Mouse (Mus musculus): ENCODE results near the gene Josd1. TPM values are rescaled to one million over a fixed set of nuclear protein-coding genes. Genes with fewer than 3 reads are reported as not detected.

Gene Josd1
- 34.9 and 41.0 TPM in 2 replicates for total RNA-seq (2012; rRNA removed)
- total RNA-seq (2014; rRNA removed), result 48.3 and 50.6 TPM in 2 replicates
- polyA plus RNA-seq (2012; ENCODE audit: insufficient read length, low read depth), result 28.2 and 30.1 TPM in 2 replicates

DNA sequence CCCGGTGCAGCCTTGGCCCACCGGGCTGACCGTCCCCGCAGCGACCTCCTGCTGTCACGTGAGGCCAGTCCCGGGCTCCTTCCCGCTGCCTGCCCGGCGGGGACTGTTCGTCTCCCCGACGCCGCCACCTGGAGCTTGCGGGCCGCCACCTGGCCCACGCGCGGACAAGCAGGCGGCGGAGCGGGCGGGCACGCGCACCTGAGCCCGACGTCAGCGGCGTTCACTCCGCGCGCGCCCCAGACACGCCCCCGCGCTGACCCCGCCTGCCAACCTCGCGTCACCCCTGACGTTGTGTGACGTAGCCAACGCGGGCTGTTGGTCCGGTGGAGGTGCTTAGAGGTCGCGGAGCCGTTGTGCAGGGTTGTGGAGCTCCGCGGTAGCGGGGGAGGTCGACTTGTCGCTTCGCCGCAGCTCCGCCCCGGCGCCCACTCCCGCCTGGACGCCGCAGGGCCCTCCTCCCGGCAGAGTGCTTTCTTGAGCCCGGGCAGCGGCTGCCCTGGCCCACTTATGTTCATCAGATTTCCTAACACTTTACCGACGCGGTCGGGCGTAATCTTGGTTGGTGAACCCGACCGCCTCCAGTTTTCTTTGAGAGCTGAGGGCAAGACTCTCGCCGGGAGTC is at the start of gene Josd1:
Gene Josd1 (minus strand): TSS at position 274 of the 622 bp plus-strand sequence.
- dilution Hi-C loops (cut with MboI; ENCODE audit: extremely low pct_ligation_motif_present, extremely low pct_unique_long_range_greater_than_20kb, low sequenced_read_pairs), result no loop called here
- peak; percentile 90 for DNase-seq (ENCODE audit: extremely low read depth)

GRCm38 (mm10) chr15:79734311-79734710 is 46.6 kb upstream of the Josd1 start:
- no peak for DNase-seq (ENCODE audit: extremely low read depth)
- peaks cover 65 to 91% of the 10 kb centered on the region in 2 experiments for H3K36me3 ChIP-seq (replicated peaks in 1 of 2; ENCODE audit: control insufficient read depth in 1 of 2, insufficient read depth in 1 of 2, low read length in 1 of 2)

More for the DNA sequence above, at the start of gene Josd1:
- Histone ChIP-seq H3K4me3 (replicated peaks in 1 of 3; ENCODE audit: low read depth in 2 of 3, low read length in 2 of 3, poor library complexity in 1 of 3) (peak within 1 kb of the TSS; percentile 90 to 94 (median 91)), H3K36me3 (replicated peaks in 1 of 2; ENCODE audit: control insufficient read depth in 1 of 2, insufficient read depth in 1 of 2, low read length in 1 of 2) (peaks cover 0 to 9% of the 10 kb centered on the region in 2 experiments), H3K9me3 (replicated peaks; ENCODE audit: low read length) (no peaks in the 10 kb centered on the region), H3K4me1 (ENCODE audit: control insufficient read depth in 1 of 2, insufficient read depth in 2 of 2) (peaks cover 8 to 66% of the 10 kb centered on the region in 2 experiments), H3K4me2 (ENCODE audit: insufficient read depth, low read depth, poor library complexity, severe bottlenecking) (peak within 1 kb of the TSS; percentile 86), H3K9ac (ENCODE audit: insufficient read depth, low read depth) (peak within 1 kb of the TSS; percentile 93), H3K79me2 (replicated peaks; ENCODE audit: control insufficient read depth, extremely low read depth, insufficient read depth, poor library complexity, severe bottlenecking) (peaks cover 61% of the 10 kb centered on the region), H3K27me3 (replicated peaks) (peaks cover 15% of the 10 kb centered on the region), H3K27ac (ENCODE audit: insufficient read depth, low read depth) (peak within 1 kb of the TSS; percentile 85)
- in situ Hi-C loops (cut with MboI; ENCODE audit: low pct_ligation_motif_present, low pct_unique_long_range_greater_than_20kb, low sequenced_read_pairs), result no loop called here
- TF ChIP-seq GABPA (IDR thresholded peaks at IDR 0.05; ENCODE audit: insufficient replicate concordance, low read depth, low read length), result peak; percentile 47
- no peak for TF ChIP-seq RCOR1 (conservative IDR thresholded peaks at IDR 0.05; ENCODE audit: low read depth, low read length)
- TF ChIP-seq MAFK (IDR thresholded peaks at IDR 0.05; ENCODE audit: insufficient replicate concordance, low read length), result no peak
- TF ChIP-seq TCF12 (IDR thresholded peaks at IDR 0.05; ENCODE audit: low read depth, low read length), result peak; percentile 66; the same call in 1 of the 2 replicates
- peak; percentile 19; the same call in 1 of the 2 replicates for TF ChIP-seq MEF2A (IDR thresholded peaks at IDR 0.05; ENCODE audit: borderline replicate concordance, low read depth, low read length)
- no peak for TF ChIP-seq RAD21 (IDR thresholded peaks at IDR 0.05; ENCODE audit: low read depth, low read length)
- peak; percentile 45; the same call in 1 of the 2 replicates for TF ChIP-seq ETS1 (conservative IDR thresholded peaks at IDR 0.05; ENCODE audit: low read depth, low read length)
- TF ChIP-seq NRF1 (IDR thresholded peaks at IDR 0.05; ENCODE audit: low read depth, low read length), result peak; percentile 68
- no peak for TF ChIP-seq ZNF384 (IDR thresholded peaks at IDR 0.05; ENCODE audit: low read depth, low read length)
- TF ChIP-seq CTCF (conservative IDR thresholded peaks at IDR 0.05 in 1 of 2, IDR thresholded peaks at IDR 0.05 in 1 of 2; ENCODE audit: low read depth in 2 of 2, low read length in 2 of 2), result no peak
- TF ChIP-seq POLR2A (IDR thresholded peaks at IDR 0.05; ENCODE audit: low read depth, low read length), result peak; percentile 85
- TF ChIP-seq CHD2 (IDR thresholded peaks at IDR 0.05; ENCODE audit: low read length), result no peak
- no peak for TF ChIP-seq USF2 (conservative IDR thresholded peaks at IDR 0.05; ENCODE audit: low read depth, low read length)
- TF ChIP-seq USF1 (IDR thresholded peaks at IDR 0.05; ENCODE audit: low read depth, low read length), result peak; percentile 42
- peak; percentile 8; the same call in 1 of the 2 replicates for TF ChIP-seq HCFC1 (IDR thresholded peaks at IDR 0.05; ENCODE audit: low read depth, low read length)
- peak; percentile 39; the same call in 1 of the 2 replicates for TF ChIP-seq MAZ (IDR thresholded peaks at IDR 0.05; ENCODE audit: low read depth, low read length)
- TF ChIP-seq ZMIZ1 (IDR thresholded peaks at IDR 0.05; ENCODE audit: low read depth, low read length), result peak; percentile 72; the same call in 1 of the 2 replicates
- TF ChIP-seq PAX5 (IDR thresholded peaks at IDR 0.05; ENCODE audit: low read length), result no peak
- no peak for TF ChIP-seq ZC3H11A (IDR thresholded peaks at IDR 0.05; ENCODE audit: low read depth, low read length)
- TF ChIP-seq SIN3A (IDR thresholded peaks at IDR 0.05; ENCODE audit: low read length), result 0 out of 2 replicates have a peak, but pooled peaks have one; percentile 72
- no peak for TF ChIP-seq POLR2AphosphoS2 (IDR thresholded peaks at IDR 0.05; ENCODE audit: low read depth, low read length)
- no peak for TF ChIP-seq SMC3 (IDR thresholded peaks at IDR 0.05; ENCODE audit: low read depth, low read length)
- TF ChIP-seq JUND (conservative IDR thresholded peaks at IDR 0.05; ENCODE audit: low read depth, low read length), result no peak
- peak; percentile 79 for TF ChIP-seq BHLHE40 (IDR thresholded peaks at IDR 0.05; ENCODE audit: low read depth, low read length)
- TF ChIP-seq TBP (conservative IDR thresholded peaks at IDR 0.05; ENCODE audit: low read depth, low read length), result no peak
- TF ChIP-seq KAT2A (IDR thresholded peaks at IDR 0.05; ENCODE audit: insufficient replicate concordance, low read length), result no peak
- no peak for TF ChIP-seq MYC (IDR thresholded peaks at IDR 0.05; ENCODE audit: low read depth, low read length)
- 0 out of 2 replicates have a peak, but pooled peaks have one; percentile 11 for TF ChIP-seq IRF4 (IDR thresholded peaks at IDR 0.05; ENCODE audit: low read depth, low read length)
- TF ChIP-seq UBTF (IDR thresholded peaks at IDR 0.05; ENCODE audit: low read depth, low read length), result peak; percentile 47; the same call in 1 of the 2 replicates
- no peak for TF ChIP-seq JUN (IDR thresholded peaks at IDR 0.05; ENCODE audit: insufficient read depth, low read depth, low read length)
- TF ChIP-seq CHD1 (IDR thresholded peaks at IDR 0.05; ENCODE audit: low read depth, low read length), result no peak
- peak; percentile 63 for TF ChIP-seq MXI1 (IDR thresholded peaks at IDR 0.05; ENCODE audit: low read depth, low read length)
- no peak for TF ChIP-seq EP300 (IDR thresholded peaks at IDR 0.05; ENCODE audit: low read length)
- no peak for TF ChIP-seq E2F4 (IDR thresholded peaks at IDR 0.05; ENCODE audit: insufficient replicate concordance, low read depth, low read length)
- no peak for TF ChIP-seq MAX (IDR thresholded peaks at IDR 0.05; ENCODE audit: low read length)
- TF ChIP-seq ZKSCAN1 (IDR thresholded peaks at IDR 0.05; ENCODE audit: borderline replicate concordance, low read depth, low read length), result no peak
- TF ChIP-seq NELFE (IDR thresholded peaks at IDR 0.05; ENCODE audit: low read depth, low read length), result peak; percentile 70; the same call in 1 of the 2 replicates
- TF ChIP-seq ELF1 (IDR thresholded peaks at IDR 0.05; ENCODE audit: low read depth, low read length), result peak; percentile 33; the same call in 1 of the 2 replicates

More at GRCm38 (mm10) chr15:79734311-79734710, 46.6 kb upstream of the Josd1 start:
- H3K9ac ChIP-seq (ENCODE audit: insufficient read depth, low read depth), result no peak overlapping the region
- in situ Hi-C loops (cut with MboI; ENCODE audit: low pct_ligation_motif_present, low pct_unique_long_range_greater_than_20kb, low sequenced_read_pairs) (no loop called here), dilution Hi-C loops (cut with MboI; ENCODE audit: extremely low pct_ligation_motif_present, extremely low pct_unique_long_range_greater_than_20kb, low sequenced_read_pairs) (no loop called here)
- no peaks in the 10 kb centered on the region for H3K79me2 ChIP-seq (replicated peaks; ENCODE audit: control insufficient read depth, extremely low read depth, insufficient read depth, poor library complexity, severe bottlenecking)
- TF ChIP-seq HCFC1 (IDR thresholded peaks at IDR 0.05; ENCODE audit: low read depth, low read length) (no peak), POLR2A (IDR thresholded peaks at IDR 0.05; ENCODE audit: low read depth, low read length) (no peak), CTCF (conservative IDR thresholded peaks at IDR 0.05 in 1 of 2, IDR thresholded peaks at IDR 0.05 in 1 of 2; ENCODE audit: low read depth in 2 of 2, low read length in 2 of 2) (no peak), EP300 (IDR thresholded peaks at IDR 0.05; ENCODE audit: low read length) (no peak), UBTF (IDR thresholded peaks at IDR 0.05; ENCODE audit: low read depth, low read length) (no peak)
- no peaks in the 10 kb centered on the region for H3K27me3 ChIP-seq (replicated peaks)
- no peaks in the 10 kb centered on the region for H3K9me3 ChIP-seq (replicated peaks; ENCODE audit: low read length)
- peaks cover 3 to 8% of the 10 kb centered on the region in 2 experiments for H3K4me1 ChIP-seq (ENCODE audit: control insufficient read depth in 1 of 2, insufficient read depth in 2 of 2)
- no peak overlapping the region for H3K4me3 ChIP-seq (replicated peaks in 1 of 3; ENCODE audit: low read depth in 2 of 3, low read length in 2 of 3, poor library complexity in 1 of 3)
- no peak overlapping the region for H3K4me2 ChIP-seq (ENCODE audit: insufficient read depth, low read depth, poor library complexity, severe bottlenecking)
- no peak overlapping the region for H3K27ac ChIP-seq (ENCODE audit: insufficient read depth, low read depth)

Data from CH12.LX (cell line).